Mouse (Mus musculus): ENCODE results near the gene Sap30.
A peak's percentile ranks its signal among the peaks of the same experiment; 100 is the strongest.
"Not testable (repeated sequence)": the region's sequence is repeated elsewhere in the genome, so short reads cannot be mapped to it uniquely, and the experiment has no call there.

Sap30 gene

DNA sequence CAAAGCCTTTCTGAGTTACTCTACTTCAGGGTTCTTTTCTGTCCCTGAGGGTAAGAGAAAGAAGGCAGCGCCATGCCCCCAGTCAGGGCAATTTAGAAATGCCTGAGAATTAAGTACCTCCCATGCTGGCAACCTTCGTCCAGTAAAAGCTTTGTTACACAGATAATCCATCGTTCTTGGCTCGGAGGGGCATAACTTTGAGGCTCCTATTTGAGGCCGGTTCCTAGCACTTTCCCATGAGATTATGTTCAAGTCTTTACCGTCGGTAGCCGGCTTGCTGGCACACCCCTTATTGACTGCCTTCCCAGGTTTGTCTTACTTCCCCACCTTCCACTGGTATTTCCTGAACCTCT, 10.8 kb upstream of the Sap30 start:
- DNase-seq (ENCODE audit: low spot score in 2 of 2): no peak

DNA sequence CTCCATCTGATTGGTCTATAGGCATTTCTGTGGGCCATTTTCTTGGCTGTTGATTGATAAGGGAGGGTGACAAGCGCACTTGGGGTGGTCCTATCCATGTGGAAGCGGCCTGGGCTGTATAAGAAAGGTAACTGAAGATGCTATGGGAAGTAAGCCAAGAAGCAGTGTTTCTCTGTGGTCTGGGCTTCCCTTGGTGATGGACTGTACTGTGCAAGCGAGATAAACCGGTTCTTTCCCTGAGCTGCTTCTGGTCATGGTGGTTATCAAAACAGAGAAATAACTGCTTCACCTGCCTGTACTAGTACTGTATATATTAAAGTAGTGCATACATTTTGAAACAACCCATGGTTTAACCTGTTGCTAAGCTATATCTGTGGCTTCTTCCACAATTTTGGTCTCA, 4.2 kb upstream of the Sap30 start:
- DNase-seq (ENCODE audit: low spot score in 2 of 2): no peak

DNA sequence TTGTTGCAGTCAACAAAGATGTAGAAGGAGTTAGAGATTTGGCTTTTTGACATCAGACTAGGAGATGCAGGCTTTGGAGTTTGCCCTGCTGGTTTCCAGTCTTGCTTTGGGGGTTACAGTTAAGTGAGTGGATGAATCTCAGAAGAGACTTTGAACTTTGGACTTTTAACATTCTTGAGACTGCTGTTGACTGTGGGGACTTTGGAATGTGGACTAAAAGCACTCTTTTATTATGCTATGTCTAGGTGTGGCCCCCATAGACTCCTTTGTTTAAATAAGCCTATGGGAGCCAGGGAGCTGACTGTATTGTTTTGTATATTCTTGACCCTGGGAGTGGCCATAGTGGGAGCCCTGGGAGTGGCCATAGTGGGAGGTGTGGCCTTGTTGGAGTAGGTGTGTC, 2.2 kb upstream of the Sap30 start:
- no peak for DNase-seq (ENCODE audit: low spot score in 2 of 2)

DNA sequence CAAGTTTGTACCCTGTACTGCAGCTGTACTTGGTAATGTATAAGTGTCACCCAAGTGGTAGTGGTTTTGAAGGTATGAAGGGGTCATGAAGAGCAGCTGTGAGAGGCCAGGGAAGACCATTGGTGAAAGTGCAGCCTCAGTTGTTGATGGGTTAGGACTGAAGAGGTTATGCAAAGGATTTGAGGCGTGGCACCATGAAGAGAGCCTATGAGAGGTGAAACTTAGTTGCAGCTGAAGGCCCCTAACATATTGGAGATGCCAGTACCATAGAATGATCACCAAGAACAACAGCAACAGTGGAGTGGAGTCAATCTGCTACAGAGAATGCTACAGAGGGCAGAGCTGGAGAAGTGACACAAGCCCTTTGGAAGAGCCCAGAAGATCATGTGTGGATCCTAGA, 1.7 kb upstream of the Sap30 start:
- no peak for DNase-seq (ENCODE audit: low spot score in 2 of 2)

DNA sequence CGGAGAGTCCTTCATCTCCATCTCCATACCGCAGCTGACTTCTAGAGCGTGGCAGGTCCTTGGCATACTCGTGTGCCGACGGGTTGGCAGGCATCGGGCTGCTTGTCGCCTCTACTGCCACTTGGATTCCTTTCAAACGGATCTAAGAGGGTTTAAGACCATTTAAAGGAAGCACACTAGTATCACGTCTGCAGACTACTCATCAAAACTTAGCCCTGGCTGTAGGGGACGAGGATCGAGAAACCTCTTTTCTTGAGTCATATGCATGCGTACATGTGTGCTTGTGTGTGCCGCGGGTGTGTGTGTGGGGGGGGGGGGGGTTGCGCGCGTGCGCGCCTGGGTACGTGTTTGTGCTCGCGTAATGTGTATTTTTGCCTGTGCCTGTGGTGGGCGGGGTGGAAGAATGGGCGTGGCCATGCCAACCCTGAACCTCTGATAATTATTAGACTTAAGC, 679 bp upstream of the Sap30 start:
- peak; percentile 42 to 54 for DNase-seq (ENCODE audit: low spot score in 2 of 2)

DNA sequence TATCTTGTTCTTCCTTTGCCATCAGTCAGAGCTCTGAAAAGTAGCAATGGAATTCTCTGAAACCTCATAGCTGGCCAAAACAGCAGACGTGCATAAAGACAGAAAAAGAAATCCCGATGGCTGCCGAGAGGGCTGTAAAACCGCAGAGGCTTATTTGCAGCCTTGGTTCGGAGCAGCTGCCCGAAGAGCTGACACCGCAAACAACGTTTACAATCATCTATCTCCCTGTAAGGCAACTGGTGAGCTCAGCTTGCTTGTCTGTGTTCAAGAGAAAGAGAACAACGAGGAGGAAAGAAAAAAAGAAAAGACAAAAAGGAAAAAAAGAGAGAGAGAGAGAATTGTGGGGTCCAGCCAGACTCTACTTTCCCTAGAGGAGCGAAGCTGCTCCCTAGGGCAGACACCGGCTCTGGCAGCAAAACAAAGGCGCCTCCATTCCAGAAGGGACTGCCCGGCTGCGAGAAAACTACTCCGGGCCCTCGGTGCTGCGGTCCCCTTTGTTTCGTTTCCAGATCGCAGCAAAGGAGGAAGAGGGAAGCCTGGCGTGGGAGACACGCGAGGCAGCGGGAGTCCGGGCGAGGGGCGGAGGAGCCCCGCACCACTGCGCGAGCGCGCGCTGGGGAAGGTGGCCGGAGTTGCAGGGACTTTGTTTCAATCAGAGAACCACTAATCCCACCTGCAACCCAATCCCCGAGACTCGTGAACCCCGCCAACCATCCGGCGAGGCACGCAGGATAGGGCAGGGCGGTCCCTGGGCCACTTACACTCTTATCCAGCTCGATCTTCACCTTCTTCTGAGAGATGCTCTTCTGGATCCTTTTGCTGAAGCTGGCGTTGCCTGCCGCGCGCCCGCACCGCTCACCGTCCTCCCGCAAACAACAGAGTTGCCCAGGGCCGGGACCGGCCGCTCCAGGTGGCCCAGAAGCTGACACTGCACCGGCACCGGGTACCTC, 894 bp downstream of the Sap30 start:
- peak; percentile 37 to 58 for DNase-seq (ENCODE audit: low spot score in 2 of 2)

DNA sequence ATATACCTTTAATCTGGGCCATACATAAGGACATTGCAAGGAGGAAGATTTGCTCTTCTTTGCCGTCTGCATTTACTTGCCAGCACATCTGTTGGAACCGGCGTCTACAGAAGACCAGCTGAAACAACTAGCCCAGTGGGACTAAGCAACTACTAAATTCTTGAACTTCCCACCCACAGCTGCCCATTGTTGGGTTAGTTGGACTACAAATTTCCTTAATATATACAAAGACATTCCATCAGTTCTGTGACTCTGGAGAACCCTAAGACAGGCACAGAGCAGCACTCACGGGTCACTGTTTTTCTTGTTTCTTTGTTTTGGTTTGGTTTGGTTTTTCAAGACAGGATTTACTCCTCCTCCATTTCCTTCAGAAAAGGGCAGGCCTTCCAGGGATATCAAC, 7.1 kb downstream of the Sap30 start:
- no peak for DNase-seq (ENCODE audit: low spot score in 2 of 2)

DNA sequence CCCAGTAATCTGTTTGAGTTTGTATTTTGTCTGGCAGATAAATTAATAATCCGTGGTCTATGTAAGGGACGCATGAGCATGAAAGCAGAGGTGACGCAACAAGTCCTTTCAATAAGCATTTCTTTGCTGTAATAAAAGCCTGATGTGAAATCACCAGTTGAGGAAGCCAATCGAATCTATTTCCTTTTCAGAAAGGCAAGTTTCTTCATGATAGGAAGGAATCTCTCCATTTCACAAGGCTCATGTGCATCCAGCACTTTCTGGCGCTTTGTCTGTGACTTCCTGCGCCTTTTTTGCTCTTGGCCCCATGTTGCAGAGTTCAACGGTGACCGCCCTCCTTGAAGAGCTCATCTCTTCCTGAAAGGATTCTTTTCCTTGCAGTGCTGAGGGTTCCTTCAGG, 8.0 kb downstream of the Sap30 start:
- no peak for DNase-seq (ENCODE audit: low spot score in 2 of 2)

DNA sequence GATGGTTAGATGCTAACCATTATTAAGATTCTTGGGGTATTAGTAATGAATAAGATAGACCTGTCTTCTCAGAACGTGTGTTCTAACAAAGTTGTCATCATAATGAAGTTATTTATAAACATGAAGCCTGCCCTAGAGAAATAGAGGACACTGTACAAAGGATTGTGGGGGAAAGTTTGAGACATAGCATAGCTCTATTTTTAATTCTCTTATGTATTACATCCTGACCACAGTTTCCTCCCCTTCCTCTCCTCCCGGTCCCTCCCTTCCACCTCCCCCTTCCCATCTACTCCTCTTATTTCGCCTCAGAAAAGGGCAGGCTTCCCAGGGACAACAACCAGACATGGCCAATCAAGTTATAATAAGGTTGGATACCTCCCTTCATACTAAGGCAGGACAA, 9.3 kb downstream of the Sap30 start:
- no peak for DNase-seq (ENCODE audit: low spot score in 2 of 2)

DNA sequence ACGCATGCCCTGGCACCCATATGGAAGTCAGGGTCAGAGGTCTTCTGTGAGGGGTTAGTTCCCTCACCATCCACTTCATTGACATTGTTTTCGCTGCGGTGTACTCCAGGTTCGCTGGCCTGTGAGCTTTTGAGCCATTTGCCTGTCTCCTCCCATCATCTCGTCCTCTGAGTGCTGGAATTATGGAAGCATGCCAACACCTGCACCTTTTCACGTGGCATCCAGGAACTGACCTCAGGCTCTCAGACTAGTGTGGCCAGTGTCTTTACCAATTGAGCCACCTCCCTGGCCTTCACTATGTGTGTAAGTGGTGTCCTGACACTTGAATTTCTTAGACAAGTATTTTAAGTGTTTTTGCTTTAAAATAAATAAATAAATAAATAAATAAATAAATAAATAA, 13.9 kb downstream of the Sap30 start:
- DNase-seq (ENCODE audit: low spot score in 2 of 2): no peak

DNA sequence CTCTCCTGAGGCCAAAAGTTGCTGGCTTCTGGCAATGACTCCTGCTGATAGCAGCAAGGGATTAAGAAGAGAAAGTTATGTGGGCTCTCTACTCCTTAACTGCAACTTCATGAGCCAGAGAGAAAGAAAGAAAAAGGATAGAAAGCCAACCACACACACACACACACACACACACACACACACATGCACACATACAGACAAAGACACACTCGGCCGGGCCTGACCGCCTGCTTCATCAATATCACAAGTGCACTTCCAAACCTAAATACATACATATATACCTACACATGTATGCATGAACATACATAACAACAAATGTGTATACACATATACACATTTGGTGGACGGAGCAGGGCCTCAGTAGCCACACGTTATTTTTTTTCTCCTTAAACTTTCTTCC, 16.8 kb downstream of the Sap30 start:
- DNase-seq (ENCODE audit: low spot score in 2 of 2): no peak

DNA sequence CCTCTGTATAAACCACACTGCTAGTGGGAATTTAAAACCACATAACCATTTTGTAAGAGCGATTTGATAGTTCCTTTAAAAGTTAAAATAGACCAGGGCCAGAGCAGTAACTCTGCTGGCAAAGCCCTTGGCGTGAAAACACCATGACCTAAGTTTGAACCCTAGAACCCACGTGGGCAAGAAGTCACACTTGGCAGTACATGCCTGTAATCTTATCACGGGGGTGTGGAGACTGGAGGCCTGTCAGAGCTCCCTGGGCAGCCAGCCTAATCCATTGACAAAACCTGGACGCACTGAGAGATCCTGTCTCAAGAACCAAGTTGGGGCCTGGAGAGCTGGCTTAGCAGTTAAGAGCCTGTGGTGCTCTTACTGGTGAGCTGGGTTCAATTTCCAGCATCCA, 19.0 kb downstream of the Sap30 start:
- no peak for DNase-seq (ENCODE audit: low spot score in 2 of 2)

DNA sequence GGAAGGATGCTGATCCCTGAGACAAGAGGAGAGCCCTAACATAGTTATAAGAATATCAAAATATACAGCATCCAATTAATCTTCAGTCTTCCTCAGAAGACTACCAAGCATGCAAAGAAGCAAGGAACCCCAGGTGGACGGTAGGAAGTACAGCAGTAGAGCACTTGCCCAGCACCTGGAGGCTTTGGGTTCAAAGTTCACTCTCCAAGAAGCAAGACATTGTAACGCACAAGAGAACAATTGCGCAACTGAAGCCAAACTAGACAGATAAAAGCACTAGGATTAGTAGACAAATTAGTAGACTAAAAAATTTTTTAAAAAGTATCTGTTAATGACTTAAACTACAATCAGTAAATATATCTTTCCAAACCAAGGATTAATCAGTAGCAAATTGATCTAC, 23.9 kb downstream of the Sap30 start:
- no peak for DNase-seq (ENCODE audit: low spot score in 2 of 2)

DNA sequence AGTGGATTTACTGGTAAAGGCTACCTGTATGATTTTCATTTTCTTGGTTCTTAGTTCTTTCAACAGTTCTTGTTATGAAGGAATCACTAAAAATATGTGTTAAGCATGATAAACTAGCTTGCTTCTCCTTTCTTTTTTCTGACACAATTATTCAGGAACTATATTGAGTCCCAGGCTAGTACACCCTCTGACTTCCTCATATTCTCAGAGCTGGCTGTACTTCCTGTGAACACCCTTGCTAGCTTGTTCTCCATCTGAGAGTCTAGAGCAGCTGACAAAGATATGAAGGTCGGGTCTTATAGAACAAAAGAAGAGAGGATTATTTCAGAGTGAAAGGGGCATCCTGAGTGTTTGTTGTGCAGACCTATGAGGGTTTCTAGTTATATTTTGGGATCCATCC, 24.8 kb downstream of the Sap30 start:
- no peak for DNase-seq (ENCODE audit: low spot score in 2 of 2)

DNA sequence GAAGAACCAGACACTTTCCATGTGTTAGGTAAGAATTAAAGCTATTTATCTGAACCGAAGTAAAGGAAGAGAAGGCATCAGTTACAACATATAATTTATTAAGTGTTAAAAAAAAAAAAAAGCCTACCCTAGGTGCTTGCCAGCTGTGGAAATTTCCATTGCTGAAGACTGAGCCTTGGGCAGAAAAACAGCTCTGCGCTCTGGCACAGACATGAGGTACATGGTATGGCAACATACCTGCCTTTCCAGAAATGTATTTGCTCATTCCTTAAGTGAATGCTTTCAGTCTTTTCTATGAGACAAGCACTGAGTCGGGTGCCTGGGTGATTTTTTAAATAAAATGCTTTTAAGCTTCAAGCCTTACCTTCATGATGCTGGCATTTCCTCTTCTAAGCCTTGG, 29.7 kb downstream of the Sap30 start:
- DNase-seq (ENCODE audit: low spot score in 2 of 2): no peak

DNA sequence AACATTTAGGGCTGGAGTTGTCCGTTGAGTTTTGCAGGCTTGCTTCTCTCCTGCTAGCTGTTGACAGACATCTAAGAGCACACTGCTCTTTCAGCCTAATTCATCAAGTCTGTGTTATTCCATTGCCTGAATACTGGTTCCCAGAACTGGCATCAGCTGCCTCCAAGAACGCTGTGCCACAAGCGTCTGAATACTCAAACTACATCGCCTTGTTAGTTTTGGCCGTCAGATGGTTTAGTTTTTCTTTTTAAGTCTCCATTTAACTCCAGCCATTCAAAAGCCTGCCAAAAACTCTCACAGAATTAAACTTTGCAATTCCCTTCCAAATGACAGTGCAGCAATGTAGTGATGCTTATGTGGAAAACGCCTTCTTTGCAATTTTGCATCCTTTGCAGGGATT, 30.5 kb downstream of the Sap30 start:
- DNase-seq (ENCODE audit: low spot score in 2 of 2): no peak

DNA sequence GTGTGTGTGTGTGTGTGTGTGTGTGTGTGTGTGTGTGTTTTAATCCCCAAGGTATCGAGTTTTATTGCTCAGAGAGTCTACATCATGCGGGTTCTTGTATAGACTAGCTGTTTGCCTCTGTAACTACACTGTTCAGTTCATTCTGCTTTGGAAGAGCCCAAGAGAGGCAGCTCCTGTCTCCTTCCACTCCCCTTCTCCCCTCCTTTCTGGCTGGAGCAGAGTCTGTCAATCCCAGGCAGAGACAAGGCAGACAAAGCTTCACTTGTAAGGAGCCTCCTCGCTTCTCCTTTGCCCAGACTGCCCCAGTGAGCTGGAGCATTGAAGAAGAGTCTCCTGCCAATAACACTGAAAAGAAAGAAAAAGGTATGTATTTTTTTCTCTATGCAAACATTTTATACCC, 31.9 kb downstream of the Sap30 start, which contains the start of gene Scrg1:
Scrg1 (plus strand) TSS at position 159 of the 400 bp plus-strand sequence.
- no peak for DNase-seq (ENCODE audit: low spot score in 2 of 2)

DNA sequence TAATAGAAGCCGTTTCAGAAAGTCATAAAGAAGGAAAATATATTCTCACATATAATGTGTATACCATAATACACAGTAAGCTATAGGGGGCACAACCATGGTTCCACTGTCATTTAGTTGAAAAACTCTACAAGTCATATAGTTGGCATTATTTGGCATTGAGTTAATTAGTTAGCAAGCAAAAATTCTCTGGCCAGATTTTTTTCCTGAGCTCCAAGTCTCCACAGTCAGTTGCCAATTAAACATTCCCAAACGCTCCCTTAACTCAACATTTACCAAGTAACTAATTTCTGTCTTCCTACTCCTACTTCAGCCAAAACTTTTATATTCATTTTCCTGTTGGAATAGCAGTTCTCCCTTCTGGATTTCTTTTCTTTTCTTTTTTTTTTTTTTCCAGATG, 34.3 kb downstream of the Sap30 start:
- DNase-seq (ENCODE audit: low spot score in 2 of 2): no peak

DNA sequence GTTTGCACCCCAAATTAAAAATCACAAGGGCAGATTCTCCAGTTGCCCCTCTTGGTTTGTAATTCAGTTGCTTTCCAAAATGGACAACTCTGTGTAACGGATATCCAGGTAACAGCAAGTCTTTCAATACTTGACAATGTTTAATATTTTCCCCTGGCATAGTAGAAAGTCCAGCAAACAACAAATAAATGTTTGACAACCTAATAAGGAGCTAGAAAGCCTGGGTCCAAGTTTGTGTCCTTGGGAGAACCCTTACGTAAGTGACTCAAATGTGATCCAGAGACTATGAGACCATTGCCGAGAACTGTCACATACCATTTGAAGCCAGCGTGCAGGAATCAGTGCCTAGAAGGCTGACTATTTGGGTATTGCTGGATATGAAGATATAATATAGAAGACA, 35.8 kb downstream of the Sap30 start:
- no peak for DNase-seq (ENCODE audit: low spot score in 2 of 2)

DNA sequence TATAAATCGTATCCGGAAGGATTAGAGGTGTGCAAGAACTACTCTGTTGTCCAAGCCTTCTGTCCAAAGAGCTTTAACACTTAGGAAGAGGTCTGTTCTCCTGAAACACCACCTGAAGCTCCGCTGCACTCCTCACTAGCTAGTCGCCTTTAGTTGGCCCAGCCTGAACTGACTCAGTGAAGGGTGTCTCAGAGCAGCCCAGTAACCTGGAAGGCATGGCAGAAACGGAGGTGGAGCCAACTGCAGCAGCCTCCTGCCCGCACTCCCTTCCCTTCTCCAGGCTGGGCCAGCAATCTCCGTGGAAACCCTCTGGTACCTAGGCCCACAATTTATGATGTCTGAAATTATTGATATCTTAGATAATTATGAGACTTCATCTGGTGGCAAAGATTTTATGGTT, 36.9 kb downstream of the Sap30 start:
- DNase-seq (ENCODE audit: low spot score in 2 of 2): no peak

DNA sequence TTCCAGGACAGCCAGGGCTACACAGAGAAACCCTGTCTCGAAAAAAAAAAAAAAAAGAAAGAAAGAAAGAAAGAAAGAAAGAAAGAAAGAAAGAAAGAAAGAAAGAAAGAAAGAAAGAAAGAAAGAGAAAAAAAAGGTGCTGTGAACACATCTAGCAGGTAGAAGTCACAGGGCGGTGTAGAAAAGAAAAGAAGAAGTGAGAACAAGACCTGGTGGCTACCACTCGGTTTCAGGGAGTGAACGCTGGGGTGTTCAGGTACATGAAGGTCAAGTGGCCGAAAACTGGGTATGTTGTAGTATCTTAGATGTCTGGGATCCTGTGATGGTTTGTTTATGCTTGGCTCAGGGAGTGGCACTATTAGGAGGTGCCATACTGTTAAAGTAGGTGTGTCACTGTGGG, 41.8 kb downstream of the Sap30 start:
- not testable (repeated sequence) for DNase-seq (ENCODE audit: low spot score in 2 of 2)

DNA sequence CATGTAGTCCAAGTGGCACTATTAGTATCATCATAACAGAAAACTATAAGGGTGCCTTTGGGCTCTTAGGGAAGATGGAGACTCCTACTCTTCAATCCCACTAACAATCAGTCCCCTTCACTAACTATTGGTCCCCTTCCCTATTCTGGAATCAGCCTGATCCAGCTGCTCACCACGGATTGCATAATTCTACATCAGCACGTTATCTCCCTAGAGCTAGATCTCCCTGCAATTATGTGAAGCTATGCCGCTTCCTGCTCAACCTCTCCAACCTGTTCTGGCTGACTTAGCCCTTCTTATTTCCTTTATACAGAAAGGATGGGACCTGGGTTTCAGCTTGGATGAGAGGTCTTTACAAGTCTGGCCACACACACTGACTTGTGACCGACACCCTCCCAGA, 44.4 kb downstream of the Sap30 start:
- no peak for DNase-seq (ENCODE audit: low spot score in 2 of 2)

DNA sequence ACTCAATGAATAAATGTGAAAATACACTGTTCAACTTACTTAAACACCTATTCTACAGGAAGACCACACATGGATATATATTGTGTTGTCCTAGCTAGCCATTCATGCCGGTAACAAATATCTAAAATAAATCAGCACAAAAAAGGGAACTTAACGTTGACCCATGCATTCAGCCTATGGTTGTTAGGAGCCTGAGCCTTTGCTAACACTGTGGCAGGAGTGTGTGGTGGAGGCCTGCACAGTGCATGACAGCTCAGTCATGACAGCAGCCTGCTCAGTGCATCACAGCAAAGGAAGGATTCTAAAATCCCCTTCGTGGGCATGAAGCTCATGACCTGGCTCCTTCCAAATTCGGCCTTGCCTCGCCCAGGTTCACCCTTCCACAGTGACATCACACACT, 46.1 kb downstream of the Sap30 start:
- DNase-seq (ENCODE audit: low spot score in 2 of 2): no peak

DNA sequence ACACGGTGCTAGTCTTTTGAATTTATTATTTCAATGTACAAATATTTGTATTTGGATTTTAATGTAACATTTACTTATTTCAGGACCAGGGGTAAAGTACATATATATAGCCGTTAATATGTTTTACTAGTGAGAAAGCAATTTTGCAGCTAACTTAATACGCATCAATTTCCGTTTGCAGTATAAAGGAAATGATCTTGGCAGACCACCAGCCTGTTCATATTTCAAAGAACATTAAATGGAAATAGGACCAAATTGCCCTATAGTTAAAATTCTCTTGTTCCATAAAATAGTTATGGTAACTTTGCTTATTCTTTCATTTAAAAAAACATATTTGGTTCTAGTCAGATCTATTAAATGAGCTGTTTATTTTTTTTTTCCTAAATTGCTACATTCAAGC, 46.5 kb downstream of the Sap30 start:
- no peak for DNase-seq (ENCODE audit: low spot score in 2 of 2)
